Mouse (Mus musculus) testis, adult 2 months (tissue): ENCODE data around the gene Opa3.

ENCODE experiments used
- CTCF ChIP-seq: fragments of 200-500 bp; IDR thresholded peaks from 2 replicates; pipeline ENCODE4 v1.5.1; 2012; ENCODE audit warnings: low read depth, mild to moderate bottlenecking, inconsistent platforms, low read length, moderate library complexity; ENCODE audit not compliant: control insufficient read depth, insufficient read depth, insufficient replicate concordance
- POLR2A ChIP-seq: fragments of 200-500 bp; IDR thresholded peaks from 2 replicates; pipeline ENCODE4 v1.6.1; 2012; ENCODE audit warnings: low read depth, mild to moderate bottlenecking, inconsistent platforms, low read length, moderate library complexity; ENCODE audit not compliant: control insufficient read depth

GRCm38 (mm10) chr7:19217944-19218343 is 10.2 kb upstream of the Opa3 start:
- TF ChIP-seq POLR2A (no peak), CTCF (no peak)
